Mouse (Mus musculus) liver, embryonic 14.5 days (tissue): ENCODE data around the gene Plekha7.

Experiments
- CTCF ChIP-seq: IDR thresholded peaks from 2 replicates; pipeline ENCODE4 v1.5.1; 2016; ENCODE audit warnings: antibody characterized with exemption, low read depth, control low read depth
- EP300 ChIP-seq: IDR thresholded peaks from 2 replicates; pipeline ENCODE4 v1.6.1; 2016; ENCODE audit warnings: antibody characterized with exemption, low read depth

DNA sequence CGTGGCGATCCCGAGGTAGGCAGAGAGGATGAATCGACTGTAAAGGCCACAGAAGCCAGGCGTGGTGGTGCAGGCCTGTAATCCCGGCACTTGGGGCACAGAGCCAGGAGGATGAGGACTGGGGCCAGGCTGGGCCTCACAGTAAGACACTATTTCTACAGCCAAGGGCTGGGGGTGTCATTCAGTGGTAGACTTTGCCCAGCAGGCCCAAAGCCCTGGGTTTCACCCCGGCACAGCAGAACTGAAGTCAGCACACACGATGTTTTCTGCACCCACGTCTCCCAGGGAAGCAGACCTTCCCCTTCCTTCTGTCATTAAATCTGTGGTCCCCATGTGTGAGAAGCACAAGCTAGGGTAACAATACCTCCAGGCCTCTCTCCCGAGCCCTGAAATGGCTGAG, 9.8 kb downstream of the Plekha7 start:
- no peak for TF ChIP-seq EP300
- no peak for TF ChIP-seq CTCF
